Mouse (Mus musculus) neural tube, embryonic 12.5 days (tissue): Measurements from ENCODE around the gene Gbp7. TPM values are rescaled to one million over a fixed set of nuclear protein-coding genes. Genes with fewer than 3 reads are reported as not detected.

Source experiments
- ATAC-seq: fragments of 200-750 bp; cut with Nextera tagmentation; 2 replicates; pipeline ENCODE4 v1.8.0; 2017; ENCODE audit warnings: low read depth, mild to moderate bottlenecking, moderate TSS enrichment, moderate library complexity; ENCODE audit not compliant: low FRiP score
- H3K27ac ChIP-seq: fragments of 300-500 bp; sonication (generic); 2 replicates; pipeline ENCODE4 v1.5.1; 2016
- H3K27me3 ChIP-seq: fragments of 300-500 bp; sonication (generic); replicated peaks from 2 replicates; pipeline ENCODE4 v1.6.1; 2016; ENCODE audit warnings: mild to moderate bottlenecking
- H3K36me3 ChIP-seq: fragments of 300-500 bp; sonication (generic); 2 replicates; pipeline ENCODE4 v1.6.1; 2016; ENCODE audit warnings: mild to moderate bottlenecking
- H3K4me1 ChIP-seq: fragments of 300-500 bp; sonication (generic); 2 replicates; pipeline ENCODE4 v1.6.1; 2016
- H3K4me2 ChIP-seq: fragments of 300-500 bp; sonication (generic); replicated peaks from 2 replicates; pipeline ENCODE4 v1.6.1; 2016; ENCODE audit warnings: mild to moderate bottlenecking
- H3K4me3 ChIP-seq: fragments of 300-500 bp; sonication (generic); 2 replicates; pipeline ENCODE4 v1.5.1; 2016
- H3K9ac ChIP-seq: fragments of 300-500 bp; sonication (generic); 2 replicates; pipeline ENCODE4 v1.6.1; 2016; ENCODE audit warnings: mild to moderate bottlenecking
- H3K9me3 ChIP-seq: fragments of 300-500 bp; sonication (generic); 2 replicates; pipeline ENCODE4 v1.6.1; 2016; ENCODE audit warnings: mild to moderate bottlenecking
- WGBS: fragments of 180-500 bp; shearing (Covaris S2); methylation state at CpG from one replicate; pipeline ENCODE4 v1.1.7; 2016; 5-methylcytosine and 5-hydroxymethylcytosine counted together
- polyA plus RNA-seq: library from polyadenylated mRNA; unstranded; fragments of >200 nt; fragmentation: Nextera tagmentation; extraction: Ambion mirVana; gene quantifications from 2 replicates; pipeline ENCODE4 v1.2.1, GENCODE M21; 2016

Gene Gbp7
- polyA plus RNA-seq = 1.0 and 1.3 TPM in 2 replicates

- 0 out of 2 replicates have a peak, but pooled peaks cover 3% of the 10 kb centered on the region for H3K27me3 ChIP-seq
- no peaks in the 10 kb centered on the region; the same call in 1 of the 2 replicates for H3K4me1 ChIP-seq
- no peaks in the 10 kb centered on the region for H3K36me3 ChIP-seq
- 2% methylated on average over 30 of the region's 30 CpGs for WGBS
- ATAC-seq = peak; percentile 86
- H3K4me3 ChIP-seq = peak within 1 kb of the TSS; percentile 53
- H3K9ac ChIP-seq = peak within 1 kb of the TSS; percentile 58
- H3K4me2 ChIP-seq = peak within 1 kb of the TSS; percentile 95
- no peak within 1 kb of the TSS for H3K27ac ChIP-seq
- H3K9me3 ChIP-seq = no peaks in the 10 kb centered on the region
These were observed at the start of gene Gbp7 for GRCm38 (mm10) chr3:142530087-142530953. Gene Gbp7 (plus strand): TSS chr3:142530342.

DNA sequence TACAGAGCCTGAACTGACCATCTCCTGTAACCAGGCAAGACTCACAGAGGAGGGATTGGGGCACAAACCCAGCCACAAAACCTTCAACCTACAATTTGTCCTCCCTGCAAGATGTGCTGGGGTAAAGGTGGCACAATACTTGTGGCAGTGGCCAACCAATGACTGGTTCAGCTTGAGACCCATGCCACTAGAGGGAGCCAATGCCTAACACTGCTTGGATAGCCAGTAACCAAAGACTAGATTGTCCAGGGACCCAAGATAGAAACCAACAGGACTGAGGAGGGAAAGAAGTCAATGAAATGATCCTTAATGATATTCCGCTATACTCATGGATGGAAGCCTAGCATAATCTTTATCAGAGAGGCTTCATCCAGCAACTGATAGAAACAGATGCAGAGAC, 39.7 kb upstream of the Gbp7 start:
- Histone ChIP-seq H3K4me3 (no peak overlapping the region), H3K9ac (no peak overlapping the region), H3K36me3 (no peaks in the 10 kb centered on the region), H3K27me3 (no peaks in the 10 kb centered on the region), H3K4me2 (no peak overlapping the region), H3K9me3 (no peaks in the 10 kb centered on the region), H3K4me1 (no peaks in the 10 kb centered on the region), H3K27ac (no peak overlapping the region)
- ATAC-seq = peak; percentile 85
- 77% methylated on average over 1 of the region's 1 CpGs for WGBS

- 81% methylated on average over 6 of the region's 6 CpGs for WGBS
- H3K4me3 ChIP-seq = no peak within 1 kb of the TSS
- H3K36me3 ChIP-seq = no peaks in the 10 kb centered on the region
- H3K27ac ChIP-seq = no peak within 1 kb of the TSS
- peak; percentile 29; the same call in 1 of the 2 replicates for ATAC-seq
- no peak within 1 kb of the TSS for H3K4me2 ChIP-seq
- no peaks in the 10 kb centered on the region for H3K4me1 ChIP-seq
- no peaks in the 10 kb centered on the region for H3K9me3 ChIP-seq
- H3K9ac ChIP-seq = no peak within 1 kb of the TSS
- no peaks in the 10 kb centered on the region for H3K27me3 ChIP-seq
These were observed 36.5 kb upstream of the Gbp7 start, which contains the start of gene Gbp5 for GRCm38 (mm10) chr3:142493536-142494061. Gene Gbp5 (plus strand): TSS chr3:142493978.

GRCm38 (mm10) chr3:142495146-142495655, 34.9 kb upstream of the Gbp7 start:
- Histone ChIP-seq H3K36me3 (no peaks in the 10 kb centered on the region), H3K9me3 (no peaks in the 10 kb centered on the region), H3K27ac (no peak overlapping the region), H3K4me1 (no peaks in the 10 kb centered on the region), H3K9ac (no peak overlapping the region), H3K4me2 (no peak overlapping the region), H3K4me3 (no peak overlapping the region), H3K27me3 (no peaks in the 10 kb centered on the region)
- ATAC-seq = no peak
- 91% methylated on average over 5 of the region's 5 CpGs for WGBS

DNA sequence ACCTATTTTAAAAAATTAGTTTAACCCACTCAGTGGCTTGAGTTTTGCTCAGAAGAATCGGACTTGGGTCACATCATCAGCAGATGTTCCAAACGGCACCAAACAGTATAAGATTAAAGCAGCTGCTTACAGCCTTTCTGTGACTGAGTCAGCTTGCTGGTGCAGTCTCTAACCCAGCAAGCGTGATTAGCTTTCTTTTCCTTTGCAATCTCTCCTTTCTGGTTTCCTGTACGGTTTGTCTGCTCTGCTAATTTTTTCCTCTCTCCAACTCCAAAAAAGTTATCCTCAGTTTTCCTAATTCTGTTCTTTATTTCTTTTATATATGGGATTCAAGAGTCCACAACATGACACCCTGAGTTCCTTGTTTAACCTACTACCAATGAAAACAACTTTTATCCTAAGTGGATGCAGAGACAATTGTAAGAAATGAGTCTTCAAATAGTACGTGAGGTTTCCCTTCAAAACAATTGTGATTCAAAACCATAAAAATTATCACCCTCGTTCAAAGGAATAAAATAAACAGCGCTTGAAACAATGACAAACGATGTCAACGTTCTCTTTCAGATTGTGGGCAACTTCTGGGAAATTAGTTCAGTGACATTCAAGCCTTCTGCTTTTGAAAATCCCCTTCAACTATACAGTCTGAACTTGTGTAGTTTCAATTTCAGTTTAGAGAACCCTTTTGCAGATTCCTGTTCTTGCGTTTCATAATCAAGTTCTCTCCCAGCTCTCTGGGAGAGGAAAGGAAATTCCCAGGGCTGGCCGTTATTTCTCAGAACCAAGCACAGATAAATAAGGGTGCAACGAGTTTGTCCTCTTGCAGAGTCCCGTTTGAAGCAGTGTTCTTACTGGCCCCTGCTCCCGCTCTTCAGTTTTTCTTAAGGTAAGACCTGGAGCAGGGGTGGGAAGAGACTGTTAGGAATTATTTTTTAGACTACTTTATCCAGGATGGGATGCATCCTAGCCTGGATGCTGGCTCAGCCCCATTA, 33.7 kb upstream of the Gbp7 start:
- no peaks in the 10 kb centered on the region for H3K4me1 ChIP-seq
- H3K9me3 ChIP-seq = no peaks in the 10 kb centered on the region
- no peak for ATAC-seq
- H3K4me3 ChIP-seq = no peak overlapping the region
- no peak overlapping the region for H3K4me2 ChIP-seq
- WGBS = 70% methylated on average over 14 of the region's 14 CpGs
- H3K27ac ChIP-seq = no peak overlapping the region
- no peak overlapping the region for H3K9ac ChIP-seq
- H3K27me3 ChIP-seq = no peaks in the 10 kb centered on the region
- H3K36me3 ChIP-seq = no peaks in the 10 kb centered on the region

DNA sequence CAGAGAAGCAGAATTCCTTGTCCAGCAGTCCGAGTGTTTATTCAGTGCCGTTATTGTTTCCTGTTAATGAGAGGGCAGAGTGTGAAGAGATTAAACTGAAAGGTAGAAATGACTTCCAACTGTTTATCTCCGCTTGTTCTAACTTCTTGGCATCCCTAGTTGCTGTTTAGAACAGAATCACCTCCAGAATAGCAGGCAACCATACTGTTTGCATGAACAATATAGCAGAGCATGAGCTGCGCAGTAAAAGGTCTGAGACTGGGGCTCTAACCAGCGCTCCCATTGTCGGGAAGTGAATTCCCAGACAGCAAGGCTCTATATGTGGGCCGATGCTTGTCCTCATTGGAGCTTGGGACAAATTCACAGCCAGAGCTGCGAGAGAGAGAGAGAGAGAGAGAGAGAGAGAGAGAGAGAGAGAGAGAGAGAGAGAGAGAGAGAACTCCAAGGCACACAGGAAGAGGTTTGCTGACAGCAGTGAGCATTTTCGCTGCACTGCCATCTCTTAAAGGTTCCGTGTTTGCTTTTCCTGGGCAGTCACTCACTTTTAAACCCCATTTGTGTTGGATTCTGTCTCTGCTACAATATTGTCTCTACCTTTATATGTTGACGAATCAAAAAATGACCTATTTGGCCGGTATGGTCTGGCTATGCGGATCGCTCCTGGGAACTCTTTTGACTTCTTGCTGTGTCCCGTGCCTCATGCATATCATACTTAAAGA, 32.9 kb upstream of the Gbp7 start:
- no peak overlapping the region for H3K9ac ChIP-seq
- H3K9me3 ChIP-seq = no peaks in the 10 kb centered on the region
- no peak overlapping the region for H3K4me2 ChIP-seq
- no peak for ATAC-seq
- 71% methylated on average over 15 of the region's 15 CpGs for WGBS
- no peaks in the 10 kb centered on the region for H3K4me1 ChIP-seq
- no peaks in the 10 kb centered on the region for H3K36me3 ChIP-seq
- H3K4me3 ChIP-seq = no peak overlapping the region
- no peaks in the 10 kb centered on the region for H3K27me3 ChIP-seq
- no peak overlapping the region for H3K27ac ChIP-seq

- Histone ChIP-seq H3K4me1 (no peaks in the 10 kb centered on the region), H3K36me3 (no peaks in the 10 kb centered on the region), H3K27me3 (no peaks in the 10 kb centered on the region), H3K9ac (no peak overlapping the region), H3K4me2 (no peak overlapping the region), H3K4me3 (no peak overlapping the region), H3K27ac (no peak overlapping the region), H3K9me3 (no peaks in the 10 kb centered on the region)
- WGBS = 83% methylated on average over 5 of the region's 5 CpGs
- no peak for ATAC-seq
These were observed 31.2 kb upstream of the Gbp7 start for GRCm38 (mm10) chr3:142498941-142499340.

DNA sequence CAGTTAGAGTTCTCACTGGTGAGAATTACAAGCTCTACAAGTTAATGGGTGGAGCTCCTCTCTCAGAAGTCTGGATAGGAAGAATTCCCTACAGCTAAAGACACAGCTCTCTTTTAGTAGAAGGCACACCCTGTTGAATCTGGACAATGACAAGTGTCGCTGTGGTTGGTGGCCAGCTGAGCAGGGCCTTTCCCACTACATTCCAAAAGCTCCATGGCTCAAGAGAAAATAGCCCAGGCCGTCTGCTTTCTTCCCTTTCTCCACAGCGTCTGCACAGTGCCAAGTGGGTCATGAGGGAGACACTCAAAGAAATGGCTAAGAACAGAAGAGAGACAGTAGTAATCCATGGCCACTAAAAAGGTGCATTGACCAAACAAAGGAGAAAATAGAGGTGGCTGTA, 2.0 kb upstream of the Gbp7 start:
- Histone ChIP-seq H3K9ac (no peak overlapping the region), H3K9me3 (no peaks in the 10 kb centered on the region), H3K27ac (no peak overlapping the region), H3K4me3 (no peak overlapping the region), H3K4me2 (no peak overlapping the region), H3K4me1 (no peaks in the 10 kb centered on the region; the same call in 1 of the 2 replicates), H3K36me3 (no peaks in the 10 kb centered on the region), H3K27me3 (0 out of 2 replicates have a peak, but pooled peaks cover 3% of the 10 kb centered on the region)
- 62% methylated on average over 3 of the region's 3 CpGs for WGBS
- ATAC-seq = no peak

DNA sequence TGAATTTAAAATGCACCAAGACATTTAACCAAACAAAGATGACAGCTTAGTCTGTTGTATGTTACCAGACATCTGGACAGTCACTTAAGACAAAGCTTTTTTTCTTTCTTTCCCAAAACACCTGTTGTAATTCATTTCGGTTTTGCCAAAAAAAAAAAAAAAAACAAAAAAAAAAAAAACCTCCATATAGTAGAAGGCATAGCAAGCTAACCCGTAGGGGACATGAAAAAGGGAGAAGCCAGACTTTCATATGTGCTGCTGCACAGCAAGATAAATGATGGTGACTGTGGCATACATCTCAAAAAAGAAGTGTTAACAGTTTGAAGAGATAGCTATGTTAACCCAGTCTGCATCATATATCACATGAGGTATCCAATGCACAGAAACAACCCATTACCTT, 545 bp upstream of the Gbp7 start:
- H3K4me3 ChIP-seq = peak overlapping the region; percentile 53; the same call in 1 of the 2 replicates

DNA sequence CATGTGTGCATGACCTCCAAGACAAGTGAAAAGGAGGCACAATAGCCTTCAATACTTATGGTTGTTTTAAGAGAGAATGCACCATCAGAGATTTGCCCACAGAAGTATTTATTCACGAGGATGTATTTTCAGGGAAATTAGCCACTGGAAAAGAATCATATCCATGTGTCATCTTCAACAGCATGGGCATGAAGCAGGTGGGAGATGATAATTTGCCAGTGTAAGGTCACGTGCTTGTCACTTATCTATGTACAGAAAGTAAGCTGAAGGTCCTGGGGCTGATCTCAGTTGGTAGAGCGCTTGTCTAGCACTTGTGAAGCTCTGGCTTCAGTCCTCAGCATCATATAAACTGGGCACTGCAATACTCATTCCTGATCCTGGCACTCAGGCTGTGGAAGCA, 1.5 kb downstream of the Gbp7 start:
- H3K4me2 ChIP-seq = no peak overlapping the region
- 88% methylated on average over 3 of the region's 3 CpGs for WGBS
- H3K9me3 ChIP-seq = no peaks in the 10 kb centered on the region

More for the DNA sequence above, 545 bp upstream of the Gbp7 start:
- Histone ChIP-seq H3K4me1 (no peaks in the 10 kb centered on the region; the same call in 1 of the 2 replicates), H3K27me3 (0 out of 2 replicates have a peak, but pooled peaks cover 3% of the 10 kb centered on the region), H3K9ac (no peak overlapping the region), H3K4me2 (peak overlapping the region; percentile 95), H3K9me3 (no peaks in the 10 kb centered on the region), H3K27ac (no peak overlapping the region), H3K36me3 (no peaks in the 10 kb centered on the region)
- no peak for ATAC-seq
- 73% methylated on average over 2 of the region's 2 CpGs for WGBS

DNA sequence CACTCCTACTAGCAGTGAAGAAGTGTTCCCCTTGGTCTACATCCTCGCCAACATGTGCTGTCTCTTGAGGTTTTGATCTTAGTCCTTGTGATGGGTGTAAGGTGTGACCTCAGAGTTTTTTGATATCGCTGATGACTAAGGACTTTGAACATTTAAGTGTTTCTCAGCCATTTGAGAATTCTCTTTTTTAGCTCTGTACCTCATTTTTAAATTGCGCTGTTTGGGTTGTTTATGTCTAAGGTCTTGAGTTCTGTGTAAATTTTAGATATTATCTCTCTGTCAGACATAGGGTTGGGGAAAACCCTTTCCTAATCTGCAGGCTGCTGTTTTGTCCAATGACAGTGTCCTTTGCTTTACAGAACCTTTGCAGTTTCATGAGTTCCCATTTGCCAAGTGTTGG, 3.0 kb downstream of the Gbp7 start:
- no peaks in the 10 kb centered on the region for H3K36me3 ChIP-seq
- H3K9me3 ChIP-seq = no peaks in the 10 kb centered on the region
- no peak overlapping the region for H3K27ac ChIP-seq
- 0 out of 2 replicates have a peak, but pooled peaks cover 3% of the 10 kb centered on the region for H3K27me3 ChIP-seq
- no peaks in the 10 kb centered on the region; the same call in 1 of the 2 replicates for H3K4me1 ChIP-seq
- no peak overlapping the region for H3K9ac ChIP-seq
- no peak overlapping the region for H3K4me3 ChIP-seq
- H3K4me2 ChIP-seq = no peak overlapping the region
- ATAC-seq = no peak
- WGBS = 94% methylated on average over 3 of the region's 3 CpGs

More for the DNA sequence above, 1.5 kb downstream of the Gbp7 start:
- Histone ChIP-seq H3K4me3 (no peak overlapping the region), H3K9ac (no peak overlapping the region), H3K4me1 (no peaks in the 10 kb centered on the region; the same call in 1 of the 2 replicates), H3K27me3 (0 out of 2 replicates have a peak, but pooled peaks cover 3% of the 10 kb centered on the region), H3K36me3 (no peaks in the 10 kb centered on the region), H3K27ac (no peak overlapping the region)
- no peak for ATAC-seq
